Mouse (Mus musculus): ENCODE data around the gene Fxyd3.
A peak's percentile ranks its signal among the peaks of the same experiment; 100 is the strongest.

Gene Fxyd3

DNA sequence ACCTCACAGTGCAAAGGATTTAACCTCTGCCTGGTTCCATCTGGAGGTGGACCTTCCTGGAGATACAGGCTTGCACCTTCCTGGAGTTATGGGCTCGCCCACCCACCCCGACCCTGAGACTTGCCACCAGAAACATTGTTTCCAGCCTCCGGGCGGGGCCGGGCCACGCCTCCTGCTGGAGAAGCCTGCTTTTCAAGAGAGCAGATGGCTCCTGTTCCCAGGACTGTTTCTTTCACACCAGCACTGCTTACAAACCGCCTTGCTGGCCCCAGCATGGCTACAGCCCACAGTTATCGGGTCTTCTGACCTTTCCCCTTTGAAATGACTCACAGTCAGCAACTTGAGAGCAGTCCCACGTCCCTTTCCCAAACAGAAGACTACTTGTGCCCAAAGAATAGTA lies 4.2 kb downstream of the Fxyd3 start:
- no peak for DNase-seq (ENCODE audit: low read depth, low spot score)

DNA sequence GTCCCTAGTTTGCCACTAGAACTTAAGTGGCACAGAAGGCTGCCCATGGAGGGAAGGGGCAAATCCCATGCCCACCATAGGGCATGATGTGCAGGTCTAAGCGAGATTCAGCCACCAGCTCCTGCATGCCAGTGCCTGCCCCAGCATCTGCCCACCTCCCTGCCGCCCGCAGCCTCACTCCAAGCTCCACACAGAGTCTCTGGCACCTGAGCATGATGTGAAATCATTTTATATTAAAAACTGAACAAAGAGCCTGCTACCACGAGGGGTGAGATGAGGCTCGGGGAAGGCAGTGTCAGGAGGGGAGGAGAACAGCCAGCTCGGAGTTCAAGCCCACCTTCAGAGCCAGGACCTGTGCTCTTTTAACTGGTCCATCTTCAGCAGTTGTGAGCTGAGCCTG lies 6.2 kb downstream of the Fxyd3 start:
- no peak for DNase-seq (ENCODE audit: low read depth, low spot score)

DNA sequence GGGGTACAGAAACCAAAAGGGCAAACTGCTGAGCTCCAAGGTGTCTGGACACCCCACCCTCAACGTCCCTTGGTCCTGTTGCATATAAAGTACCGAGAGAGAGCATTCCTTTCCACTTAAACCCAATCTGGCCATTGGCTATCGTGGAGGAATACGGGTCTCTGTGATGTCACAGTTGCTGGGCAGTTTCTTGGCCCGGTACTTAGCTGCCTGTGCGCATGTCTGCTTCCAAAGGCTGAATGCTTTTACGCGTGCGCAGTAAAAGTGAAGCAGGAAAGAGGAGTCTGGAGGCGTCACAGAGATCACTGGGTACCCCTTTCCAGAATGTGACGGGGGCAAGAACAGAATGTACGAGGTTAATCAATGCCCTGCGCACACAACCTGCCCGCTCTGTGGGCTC lies 7.0 kb downstream of the Fxyd3 start:
- no peak for DNase-seq (ENCODE audit: low read depth, low spot score)

DNA sequence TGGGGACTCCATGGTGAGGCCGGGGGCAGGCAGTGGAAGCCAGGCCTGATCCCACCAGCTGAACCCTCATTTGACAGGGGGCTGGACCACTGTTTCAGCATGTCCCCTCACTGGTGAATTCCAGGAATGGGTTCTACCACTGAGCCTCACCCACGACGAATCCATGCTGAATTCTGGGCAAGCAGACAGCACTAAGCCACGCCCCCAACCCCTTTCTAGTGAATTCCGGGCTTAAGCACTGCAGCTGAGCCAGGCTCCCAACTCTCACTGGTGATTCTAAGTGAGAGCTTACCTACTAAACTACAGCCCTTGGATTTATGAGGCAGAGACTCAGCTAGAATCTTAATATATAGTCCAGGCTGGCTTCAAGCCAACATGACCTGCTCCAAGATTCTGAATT lies 8.7 kb downstream of the Fxyd3 start:
- peak; percentile 12 for DNase-seq (ENCODE audit: low read depth, low spot score)

DNA sequence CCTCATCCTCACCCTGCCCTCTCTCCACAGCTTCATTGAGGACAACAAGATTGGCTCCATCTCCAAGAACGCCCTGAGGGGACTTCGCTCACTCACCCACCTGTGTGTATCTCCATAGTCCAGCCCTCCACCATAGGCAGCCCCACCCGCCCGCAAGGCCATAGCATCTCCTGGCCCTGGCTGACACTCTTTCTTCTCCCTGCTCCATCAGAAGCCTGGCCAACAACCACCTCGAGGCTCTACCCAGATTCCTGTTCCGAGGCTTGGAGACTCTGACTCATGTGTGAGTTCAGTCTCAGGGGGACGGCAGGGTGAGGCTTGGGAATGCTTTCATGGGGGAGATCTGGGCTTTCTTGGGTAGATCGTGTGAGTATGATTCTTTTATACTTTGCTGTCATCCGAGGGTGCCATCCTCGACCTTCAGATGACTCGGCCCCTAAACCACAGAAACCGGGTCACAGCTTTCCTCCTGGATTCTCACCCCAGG lies 13.4 kb downstream of the Fxyd3 start:
- DNase-seq (ENCODE audit: low read depth, low spot score), result peak; percentile 69

DNA sequence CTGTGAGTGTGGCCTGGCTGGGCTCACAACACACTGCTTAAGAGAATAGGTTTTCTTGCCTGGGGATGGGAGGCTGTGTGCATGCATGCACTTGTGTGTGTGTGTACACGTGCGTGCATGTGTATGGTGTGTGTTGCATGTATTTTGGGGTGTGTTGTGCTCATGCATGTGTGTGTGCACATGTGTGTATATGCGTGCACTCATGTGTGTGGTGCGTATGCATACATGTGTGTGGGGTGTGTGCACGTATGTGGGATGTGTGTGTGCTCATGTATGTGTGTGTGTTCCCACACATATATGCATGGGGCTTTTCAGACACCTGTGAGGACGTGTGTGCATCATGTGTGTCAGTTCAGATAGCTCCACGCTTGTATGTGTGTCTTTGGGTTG lies 15.9 kb downstream of the Fxyd3 start:
- no peak for DNase-seq (ENCODE audit: low read depth, low spot score)

DNA sequence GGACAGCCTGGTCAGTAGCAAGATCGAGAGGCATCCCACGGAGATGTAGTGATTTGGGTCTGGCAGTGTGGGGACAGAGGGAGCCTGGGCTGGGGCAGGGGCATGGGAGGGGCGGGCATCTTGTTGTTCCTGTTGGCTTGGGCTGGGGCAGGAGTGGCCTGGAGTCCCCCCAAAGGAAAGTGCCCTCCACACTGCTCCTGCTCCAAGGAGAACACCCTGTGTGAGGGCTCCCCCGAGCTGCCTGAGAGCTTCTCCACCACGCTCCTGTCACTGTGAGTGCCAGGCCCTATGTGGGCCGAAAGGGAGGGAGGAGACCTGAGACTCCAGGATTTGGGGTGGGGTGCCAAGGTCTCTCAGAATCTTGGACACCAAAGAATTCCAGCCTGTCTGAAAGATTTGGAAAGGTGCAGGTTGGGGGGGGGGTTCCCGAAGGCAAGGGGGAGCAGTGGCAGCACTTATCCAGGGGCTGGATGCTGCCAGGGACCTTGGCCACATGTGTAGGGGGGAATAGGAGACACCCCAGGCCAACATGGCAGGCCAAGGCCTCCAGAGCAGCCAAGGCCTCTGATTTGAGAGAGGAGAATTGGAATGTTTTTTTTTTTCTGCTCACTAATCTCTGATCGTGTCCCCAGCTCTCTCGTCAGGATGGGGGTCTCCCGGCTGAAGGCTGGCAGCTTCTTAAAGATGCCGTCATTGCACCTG lies 16.4 kb downstream of the Fxyd3 start:
- no peak for DNase-seq (ENCODE audit: low read depth, low spot score)

DNA sequence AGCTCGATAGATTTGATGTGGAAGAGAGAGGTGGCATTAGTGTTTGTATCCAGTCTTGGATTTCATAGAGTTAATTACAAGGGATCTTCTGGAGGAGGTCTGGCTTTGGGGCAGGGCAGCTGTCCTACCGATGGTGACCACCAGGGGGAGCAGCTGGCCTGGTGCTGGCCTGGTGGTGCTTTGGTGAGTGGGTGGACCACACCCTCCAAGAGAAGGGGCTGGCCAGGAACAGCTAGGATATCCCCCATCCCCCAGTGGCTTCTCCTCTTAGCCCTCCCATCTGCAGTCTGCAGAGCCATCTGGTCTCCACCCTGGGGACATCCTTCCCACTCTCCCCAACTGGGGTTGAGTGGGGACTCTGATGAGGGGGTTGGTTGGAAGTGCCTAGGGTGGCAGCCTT lies 17.4 kb downstream of the Fxyd3 start, which contains the start of gene Lgi4:
TSS of gene Lgi4 (plus strand) at position 235 of the 400 bp plus-strand sequence.
- DNase-seq (ENCODE audit: low read depth, low spot score), result peak; percentile 71

DNA sequence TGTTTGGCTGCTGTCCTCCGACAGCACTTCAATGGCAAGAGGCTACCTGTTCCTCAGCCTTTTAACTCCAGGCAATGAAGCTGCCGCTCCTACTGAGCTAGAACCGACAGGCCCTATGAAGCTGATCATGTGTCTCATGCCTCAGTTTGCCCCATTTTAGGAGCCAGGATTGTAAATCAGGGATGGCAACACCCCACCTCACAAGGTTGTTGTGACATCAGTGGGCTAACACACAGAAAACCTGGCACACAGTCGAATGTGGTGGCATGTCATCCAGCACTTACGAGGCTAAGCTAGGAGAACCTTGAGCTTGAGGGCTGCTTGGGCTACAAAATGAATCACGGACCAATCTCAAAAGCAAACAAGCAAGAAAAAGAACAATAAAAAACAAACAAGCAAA lies 18.3 kb downstream of the Fxyd3 start:
- DNase-seq (ENCODE audit: low read depth, low spot score), result no peak

DNA sequence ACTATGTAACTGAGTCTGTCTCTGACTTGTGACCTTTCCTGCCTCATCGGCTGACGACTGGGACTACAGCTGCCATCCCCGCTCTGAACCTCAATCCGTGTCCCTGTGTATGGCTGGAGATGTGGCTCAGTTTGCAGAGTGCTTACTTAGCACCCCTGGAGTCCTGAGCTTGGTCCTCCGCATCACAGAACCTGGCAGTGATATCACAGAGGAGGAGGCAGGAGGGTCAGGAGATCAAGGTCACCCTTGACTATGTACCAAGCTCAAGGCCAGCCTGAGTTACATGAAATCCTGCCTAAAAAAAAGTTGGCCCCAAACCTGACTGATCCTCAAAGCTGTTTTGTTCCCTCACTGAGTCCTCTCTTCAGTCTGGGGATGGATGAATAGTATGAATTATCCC lies 18.8 kb downstream of the Fxyd3 start:
- no peak for DNase-seq (ENCODE audit: low read depth, low spot score)

DNA sequence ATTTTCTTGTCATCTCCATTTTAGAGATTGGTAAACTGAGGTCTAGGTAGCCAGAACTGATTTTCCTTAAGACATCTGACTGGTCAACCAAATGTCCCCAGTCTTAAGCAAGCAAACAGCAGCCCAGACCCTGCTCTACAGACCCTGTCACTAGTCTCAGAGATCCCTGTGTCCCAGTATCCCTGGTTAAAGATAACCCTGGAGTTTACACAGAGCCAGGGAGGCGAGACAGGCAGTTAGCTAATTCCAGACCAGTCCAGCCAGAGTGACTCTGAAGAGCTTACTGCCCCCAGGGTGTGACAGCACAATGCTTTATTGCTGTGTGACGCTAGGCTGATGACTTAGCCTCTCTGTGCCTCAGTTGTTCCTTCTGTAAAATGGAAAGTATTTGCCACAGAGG lies 19.4 kb downstream of the Fxyd3 start, which contains the start of gene Fxyd1:
TSS of gene Fxyd1 (minus strand) at position 129 of the 400 bp plus-strand sequence.
- no peak for DNase-seq (ENCODE audit: low read depth, low spot score)

DNA sequence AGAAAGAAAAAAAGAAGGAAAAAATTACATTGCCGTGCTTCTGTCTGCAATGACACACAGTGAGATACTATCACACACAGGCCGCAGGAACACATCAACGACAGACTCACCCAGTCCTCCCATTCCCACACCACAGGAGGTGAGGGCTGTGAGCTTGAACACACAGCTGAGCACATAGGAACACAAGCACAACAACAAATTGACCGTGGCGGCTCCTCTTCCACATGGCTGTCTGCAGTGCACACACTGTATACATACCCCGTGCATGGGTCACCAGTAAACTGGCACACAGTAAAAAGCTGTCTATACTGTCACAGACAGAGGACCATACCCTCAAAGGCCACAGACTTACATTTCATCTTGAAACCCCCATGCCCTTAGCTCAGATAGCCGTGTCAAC lies 20.1 kb downstream of the Fxyd3 start:
- no peak for DNase-seq (ENCODE audit: low read depth, low spot score)

DNA sequence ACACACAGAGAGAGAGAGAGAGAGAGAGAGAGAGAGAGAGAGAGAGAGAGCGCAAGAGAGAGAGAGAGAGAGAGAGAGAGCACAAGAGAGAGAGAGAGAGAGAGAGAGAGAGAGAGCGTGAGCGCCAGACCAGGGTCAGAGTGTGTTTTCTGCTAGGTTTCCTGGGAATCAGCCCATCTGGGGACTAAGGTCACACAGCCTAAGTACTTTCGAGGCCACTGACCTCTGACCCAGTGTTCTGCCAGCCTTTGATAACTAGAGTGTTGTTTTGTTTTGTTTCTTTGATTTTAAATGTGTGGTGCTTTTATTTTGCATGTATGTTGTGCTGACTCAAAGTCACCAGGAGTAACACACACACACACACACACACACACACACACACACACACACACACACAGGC lies 20.6 kb downstream of the Fxyd3 start:
- DNase-seq (ENCODE audit: low read depth, low spot score), result no peak

DNA sequence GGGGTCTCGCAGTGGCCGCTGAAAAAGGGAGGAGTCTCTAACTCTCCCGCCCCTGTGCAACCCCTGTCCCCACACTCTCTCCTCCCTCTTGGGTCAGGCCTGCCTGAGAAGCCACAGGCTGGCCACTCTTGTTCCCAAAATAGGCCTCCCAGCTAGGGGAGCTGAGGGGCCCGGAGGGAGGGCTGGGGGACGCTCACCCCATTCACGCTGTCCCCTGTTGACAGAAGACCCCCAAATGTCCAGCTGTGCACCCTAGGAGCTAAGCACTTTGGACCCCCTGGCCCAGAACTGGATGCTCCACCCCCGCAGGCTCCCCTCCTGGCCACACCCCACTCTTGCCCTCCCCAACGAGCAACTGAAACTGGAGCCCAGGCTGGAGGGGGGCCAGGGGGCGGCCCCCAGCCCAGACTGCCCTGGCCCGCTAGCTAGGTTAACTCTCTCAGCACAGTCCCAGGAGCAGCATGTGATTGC lies 21.1 kb downstream of the Fxyd3 start:
- DNase-seq (ENCODE audit: low read depth, low spot score), result no peak

DNA sequence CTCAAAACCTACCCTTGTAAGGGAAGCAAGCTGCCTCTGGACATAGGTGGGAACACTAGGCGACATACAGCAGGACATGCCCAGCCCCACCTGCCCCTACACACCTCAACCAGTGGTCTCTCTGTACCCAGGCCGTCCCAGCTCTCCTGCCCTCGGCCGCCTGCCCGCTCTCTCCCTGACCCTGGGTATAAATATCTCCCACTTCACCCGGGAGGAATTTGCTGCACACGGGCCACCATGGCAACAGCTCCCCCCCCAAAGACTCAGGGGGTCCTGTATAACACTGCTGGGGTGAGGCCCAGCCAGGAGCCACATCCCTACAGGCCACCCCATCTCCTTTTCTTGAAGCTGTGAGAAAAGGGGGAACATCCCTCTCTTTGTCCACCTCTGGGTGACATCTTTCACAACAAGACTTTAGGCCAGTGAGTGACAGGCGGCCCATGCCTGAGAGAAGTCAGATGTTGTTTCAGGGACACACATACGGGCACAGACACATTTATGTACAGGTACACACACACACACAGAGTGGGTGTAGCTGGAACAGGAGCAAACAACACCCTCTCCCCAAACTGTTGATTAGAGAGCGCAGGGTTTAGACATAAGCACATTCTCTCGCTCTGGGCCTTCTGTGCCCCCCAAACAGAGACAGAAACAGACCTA lies 21.7 kb downstream of the Fxyd3 start:
- DNase-seq (ENCODE audit: low read depth, low spot score), result no peak

DNA sequence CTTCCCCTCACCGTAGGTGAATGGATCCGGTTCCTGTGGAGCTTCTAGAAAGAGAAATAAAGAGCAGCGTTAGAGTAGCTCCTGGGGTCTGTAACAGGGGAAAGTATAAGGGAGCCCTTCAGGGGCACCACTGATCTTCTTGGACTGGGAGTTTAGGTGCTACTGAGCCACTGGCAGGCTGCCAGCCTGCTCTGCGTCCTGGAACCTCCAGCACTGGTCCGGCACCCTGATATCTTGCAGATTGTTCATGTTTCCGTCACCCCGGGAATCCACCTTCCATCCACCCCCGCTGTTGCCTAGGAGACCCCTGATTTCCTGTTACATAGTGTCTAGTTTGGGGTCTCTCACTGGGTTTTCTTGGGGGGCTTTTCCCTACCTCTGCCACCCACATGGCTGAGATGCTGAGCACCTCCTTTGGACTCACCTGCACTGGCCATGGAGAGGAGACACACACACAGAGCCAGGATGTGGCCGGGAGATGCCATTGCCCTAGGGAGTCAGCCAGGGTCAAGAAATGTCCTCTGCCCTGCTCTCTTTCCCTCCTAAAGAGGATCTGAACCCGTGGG lies 22.5 kb downstream of the Fxyd3 start:
- DNase-seq (ENCODE audit: low read depth, low spot score), result no peak

DNA sequence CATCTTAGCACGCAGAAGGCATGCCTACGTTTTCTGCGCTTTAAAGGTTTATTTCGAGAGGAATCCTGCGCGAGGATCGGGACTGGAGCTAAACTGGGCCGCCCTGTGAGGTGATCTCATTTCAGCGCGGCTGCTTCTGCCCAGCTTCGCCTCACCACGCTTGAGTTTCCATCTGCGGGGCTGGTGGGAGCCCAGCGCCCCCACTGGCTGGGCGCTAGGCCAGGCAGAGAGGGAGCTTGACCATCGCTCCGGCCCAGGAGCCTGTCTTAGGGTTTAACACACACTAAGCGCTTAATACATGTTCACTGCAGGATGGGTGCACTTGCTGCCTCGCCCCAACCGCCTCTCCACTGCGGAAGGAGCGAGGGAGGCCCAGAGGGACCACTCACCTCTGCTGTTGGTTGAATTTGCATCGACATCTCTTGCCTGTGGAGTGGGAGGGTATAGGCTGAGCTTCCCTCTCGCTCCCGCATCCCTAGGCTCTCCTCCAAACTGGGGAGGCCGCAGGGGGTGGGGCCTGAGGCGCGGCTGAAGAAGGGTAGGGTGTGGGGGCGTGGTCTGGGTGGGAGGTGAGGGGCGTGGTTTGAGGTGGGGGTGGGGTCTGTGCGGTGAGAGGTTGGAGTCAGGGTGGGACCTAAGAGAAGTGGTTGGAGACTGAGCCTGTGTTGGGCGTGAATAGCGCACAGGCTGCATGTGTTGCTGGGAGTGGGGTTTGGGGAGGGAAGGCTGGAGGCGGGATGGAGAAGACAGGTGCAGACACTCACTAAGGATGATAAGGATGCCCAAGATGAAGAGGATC lies 23.7 kb downstream of the Fxyd3 start:
- no peak for DNase-seq (ENCODE audit: low read depth, low spot score)

DNA sequence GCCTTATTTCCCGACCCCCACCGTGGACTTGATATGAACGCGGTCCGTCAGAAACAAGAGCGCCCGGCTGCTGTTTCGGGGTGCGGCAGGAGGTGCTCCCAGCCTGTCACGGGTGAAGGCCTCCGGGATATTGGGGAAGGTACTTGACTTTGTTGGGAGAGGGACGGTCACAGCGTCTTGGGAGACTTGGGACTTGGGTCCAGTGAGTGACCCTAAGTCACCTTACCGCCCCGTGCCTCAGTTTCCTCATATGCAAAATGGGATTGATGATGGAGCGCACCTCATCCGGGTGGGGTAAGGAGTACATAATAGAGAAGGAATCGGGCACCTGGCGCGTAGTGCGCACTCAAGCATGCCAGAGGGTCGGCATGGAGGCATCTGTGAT lies 24.3 kb downstream of the Fxyd3 start:
- no peak for DNase-seq (ENCODE audit: low read depth, low spot score)

DNA sequence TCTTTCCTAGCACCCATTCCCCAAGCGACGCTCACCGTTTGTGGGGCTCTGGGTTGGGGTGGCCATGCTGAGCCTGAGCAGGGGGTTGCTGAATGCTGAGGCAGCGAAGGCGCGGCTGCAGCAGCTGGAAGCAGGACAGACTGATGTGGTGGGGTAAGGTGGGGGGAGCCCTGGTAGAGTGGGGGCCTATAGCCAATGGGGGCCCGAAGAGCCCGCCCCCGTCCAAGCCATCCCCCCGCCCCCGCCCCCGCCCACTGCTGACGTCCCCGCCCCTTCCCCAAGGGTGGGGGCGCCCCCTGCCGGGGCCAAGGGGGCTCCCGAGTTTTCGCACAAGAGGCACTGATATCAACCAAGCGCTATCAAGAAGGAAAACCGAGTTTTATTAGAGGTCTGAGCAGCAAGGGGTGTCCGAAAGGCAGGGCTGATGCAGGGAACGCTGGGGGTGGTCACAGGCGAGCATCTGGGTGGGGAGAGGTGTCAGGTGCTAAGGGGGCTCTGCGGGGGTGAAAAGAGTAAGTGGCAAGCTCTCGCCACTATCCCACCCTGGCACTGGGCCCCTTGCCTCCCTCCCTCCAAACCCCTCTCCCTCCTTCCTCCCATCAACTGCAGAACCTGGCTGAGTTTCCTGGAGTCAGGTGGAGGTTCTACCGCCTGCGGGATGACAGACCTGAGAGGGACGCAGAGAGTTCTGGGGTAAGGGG lies 25.0 kb downstream of the Fxyd3 start, which contains the start of gene Fxyd7:
TSS of gene Fxyd7 (minus strand) at position 147 of the 701 bp plus-strand sequence.
- no peak for DNase-seq (ENCODE audit: low read depth, low spot score)

DNA sequence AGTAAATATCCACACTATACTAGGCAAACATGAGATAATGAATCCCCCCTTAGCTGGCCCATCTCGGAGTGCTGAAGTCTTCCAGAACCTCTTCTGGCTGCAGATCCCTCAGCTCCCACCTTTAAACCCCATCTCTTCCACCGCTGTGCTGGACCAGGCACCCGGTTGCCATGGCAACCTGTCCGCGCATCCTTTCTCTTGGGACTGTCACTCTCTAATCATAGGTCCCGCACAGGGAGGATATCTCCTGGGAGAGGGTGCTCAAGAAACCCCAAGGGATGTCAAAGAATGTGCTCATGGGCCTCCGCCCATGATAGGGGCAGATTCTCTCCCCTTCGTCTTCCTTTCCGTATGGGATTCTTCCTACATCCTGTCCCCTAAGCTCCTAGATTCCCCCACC lies 25.6 kb downstream of the Fxyd3 start:
- no peak for DNase-seq (ENCODE audit: low read depth, low spot score)

DNA sequence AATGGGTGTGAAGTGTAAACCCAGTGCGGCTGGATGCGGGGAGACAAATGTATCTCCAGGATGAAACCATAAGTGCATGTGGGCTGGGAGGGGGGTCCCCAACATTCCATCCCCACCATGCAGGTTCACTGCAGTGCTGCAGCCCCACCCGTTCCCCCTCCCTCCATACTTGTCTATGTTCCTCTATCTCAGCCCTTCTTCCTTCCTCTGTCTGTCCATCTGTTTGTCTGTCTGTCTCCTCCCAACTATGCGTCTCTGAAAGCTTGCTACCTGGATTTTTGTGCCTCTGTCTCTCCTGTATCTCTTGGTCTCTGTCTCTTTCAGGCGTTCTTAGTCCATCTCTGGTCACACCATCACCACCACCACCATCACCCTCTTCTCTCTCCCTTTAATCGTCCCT lies 26.0 kb downstream of the Fxyd3 start:
- no peak for DNase-seq (ENCODE audit: low read depth, low spot score)

Data from 3T3-L1 (cell line).